38 mouse cellular contexts compared by ENCODE assay signal in the genomic region with DNA sequence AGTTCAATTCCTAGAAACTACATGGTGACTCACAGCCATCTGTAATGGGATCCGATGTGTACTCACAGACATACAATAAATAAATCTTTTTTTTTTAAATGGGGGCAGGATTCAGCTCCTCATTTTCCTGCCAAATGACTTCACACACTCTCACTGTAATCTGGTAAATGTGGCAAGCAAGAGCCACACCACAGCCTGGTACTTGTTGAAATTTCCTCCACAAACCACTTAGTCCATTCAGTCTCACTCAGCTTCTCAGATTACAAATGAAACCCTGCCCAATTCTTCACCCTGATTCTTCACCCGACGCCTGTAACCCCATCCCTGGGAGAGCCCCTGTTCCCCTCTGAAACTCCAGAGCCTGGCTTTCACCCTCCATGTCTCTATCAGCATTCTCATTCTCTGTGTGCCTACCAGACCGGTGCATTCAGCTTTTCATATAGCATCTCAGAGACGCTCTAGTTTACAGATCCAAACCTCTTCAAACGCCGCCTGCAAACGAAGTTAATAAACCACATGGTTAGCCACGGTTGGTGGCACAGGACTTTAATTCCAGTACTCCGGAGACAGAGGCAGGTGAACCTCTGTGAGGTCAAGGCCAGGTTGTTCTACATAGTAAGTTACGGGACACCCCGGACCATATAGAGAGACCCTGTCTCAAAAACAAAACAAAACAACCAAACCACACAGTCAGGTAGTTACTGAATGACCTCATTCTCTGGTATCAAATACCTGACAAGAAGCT. TPM values are rescaled to one million over a fixed set of nuclear protein-coding genes. Genes with fewer than 3 reads are reported as not detected.
DNase-seq lines count a peak whose midpoint lies in the region; ATAC-seq and TF ChIP-seq lines count a peak whose summit lies in the region.
"Had no signal": no experiment of that assay in that cellular context is flagged by ENCODE, and none has a peak within 500 bp of the region (broad histone marks: within the 10 kb centered on the region; RNA-seq: fewer than 3 reads in every experiment).

No protein-coding gene starts in this region.

- TF ChIP-seq EP300 in CH12.LX (IDR thresholded peaks at IDR 0.05; ENCODE audit: low read length), result no peak

- 0 out of 4 replicates have a peak, but pooled peaks cover 0 to 5% of the 10 kb centered on the region in 2 experiments for H3K4me1 ChIP-seq in CH12.LX (ENCODE audit: control insufficient read depth in 1 of 2, insufficient read depth in 2 of 2)
- H3K4me1 ChIP-seq in kidney, embryonic 16.5 days (ENCODE audit: insufficient read depth, low read length), result no peaks in the 10 kb centered on the region
- no peaks in the 10 kb centered on the region for H3K4me1 ChIP-seq in intestine, embryonic 16.5 days (ENCODE audit: control insufficient read depth, insufficient read depth, low read length)
- H3K4me1 ChIP-seq in midbrain, embryonic 16.5 days (ENCODE audit: control insufficient read depth, insufficient read depth, low read length), result no peaks in the 10 kb centered on the region
- H3K4me1 ChIP-seq: forebrain, embryonic 10.5 days; heart, embryonic 13.5 days; liver, embryonic 13.5 days; neural tube, embryonic 13.5 days; stomach, embryonic 15.5 days had no signal

- no peak overlapping the region for H3K4me3 ChIP-seq in CH12.LX (replicated peaks in 1 of 3; ENCODE audit: low read depth in 2 of 3, low read length in 2 of 3, poor library complexity in 1 of 3)
- H3K4me3 ChIP-seq in kidney, embryonic 16.5 days (ENCODE audit: low read length), result no peak overlapping the region
- H3K4me3 ChIP-seq in intestine, embryonic 16.5 days (ENCODE audit: low read length), result no peak overlapping the region
- no peak overlapping the region for H3K4me3 ChIP-seq in midbrain, embryonic 16.5 days (ENCODE audit: low read depth, low read length)
- H3K4me3 ChIP-seq: embryonic facial prominence, embryonic 10.5 days; forebrain, embryonic 10.5 days; heart, adult 2 months; heart, embryonic 13.5 days; left cerebral cortex, adult 2 months; liver, embryonic 13.5 days; myocyte; neural tube, embryonic 13.5 days; stomach, embryonic 15.5 days had no signal

- in situ Hi-C loops in CH12.LX (cut with MboI; ENCODE audit: low pct_ligation_motif_present, low pct_unique_long_range_greater_than_20kb, low sequenced_read_pairs), result no loop called here

- H3K27me3 ChIP-seq in CH12.LX (replicated peaks), result no peaks in the 10 kb centered on the region
- no peaks in the 10 kb centered on the region for H3K27me3 ChIP-seq in kidney, embryonic 16.5 days (ENCODE audit: insufficient read depth, low read length)
- no peaks in the 10 kb centered on the region for H3K27me3 ChIP-seq in intestine, embryonic 16.5 days (replicated peaks; ENCODE audit: control insufficient read depth, insufficient read depth, low read length)
- no peaks in the 10 kb centered on the region for H3K27me3 ChIP-seq in midbrain, embryonic 16.5 days (ENCODE audit: control insufficient read depth, insufficient read depth, low read depth, low read length)
- H3K27me3 ChIP-seq: heart, embryonic 13.5 days; liver, embryonic 13.5 days; neural tube, embryonic 13.5 days; stomach, embryonic 15.5 days had no signal

- H3K27ac ChIP-seq in CH12.LX (ENCODE audit: insufficient read depth, low read depth), result no peak overlapping the region
- peak overlapping the region; percentile 30; the same call in 1 of the 2 replicates for H3K27ac ChIP-seq in kidney, embryonic 16.5 days (ENCODE audit: low read length)
- H3K27ac ChIP-seq in intestine, embryonic 16.5 days (ENCODE audit: low read length), result no peak overlapping the region
- no peak overlapping the region for H3K27ac ChIP-seq in midbrain, embryonic 16.5 days (ENCODE audit: low read length)
- H3K27ac ChIP-seq: embryonic facial prominence, embryonic 10.5 days; forebrain, embryonic 10.5 days; heart, adult 2 months; heart, embryonic 13.5 days; hindbrain, postnatal 0 days; left cerebral cortex, adult 2 months; liver, embryonic 13.5 days; neural tube, embryonic 13.5 days; stomach, embryonic 15.5 days had no signal

- TF ChIP-seq CTCF in CH12.LX (conservative IDR thresholded peaks at IDR 0.05 in 1 of 2, IDR thresholded peaks at IDR 0.05 in 1 of 2; ENCODE audit: low read depth in 2 of 2, low read length in 2 of 2), result no peak

- no peak for DNase-seq in CH12.LX (ENCODE audit: extremely low read depth)
- DNase-seq in kidney, adult 18-20 months, result peak; percentile 72
- DNase-seq in kidney, postnatal 4 days, result peak; percentile 20 to 48
- DNase-seq in layer of hippocampus, adult 9-11 months, result no peak
- DNase-seq: cerebellum, adult 11 months; cerebellum, adult 9-11 months; gastrocnemius, postnatal 36 days; heart, adult 2 months; heart, postnatal 14 days; liver, embryonic 13.5 days; lung, adult 2 months; lung, postnatal 14 days; midbrain, embryonic 14.5 days; right cerebral cortex, postnatal 4 days; thymus, adult 2 months had no signal

- no peaks in the 10 kb centered on the region for H3K36me3 ChIP-seq in CH12.LX (replicated peaks in 1 of 2; ENCODE audit: control insufficient read depth in 1 of 2, insufficient read depth in 1 of 2, low read length in 1 of 2)
- H3K36me3 ChIP-seq in kidney, embryonic 16.5 days (ENCODE audit: insufficient read depth, low read length), result no peaks in the 10 kb centered on the region
- H3K36me3 ChIP-seq in intestine, embryonic 16.5 days (ENCODE audit: control insufficient read depth, insufficient read depth, low read length), result no peaks in the 10 kb centered on the region
- no peaks in the 10 kb centered on the region for H3K36me3 ChIP-seq in midbrain, embryonic 16.5 days (ENCODE audit: control insufficient read depth, insufficient read depth, low read length)
- H3K36me3 ChIP-seq: embryonic facial prominence, embryonic 10.5 days; forebrain, embryonic 10.5 days; heart, embryonic 13.5 days; liver, embryonic 13.5 days; neural tube, embryonic 13.5 days; stomach, embryonic 15.5 days had no signal

- 42% methylated on average over 12 of the region's 12 CpGs for WGBS in kidney, embryonic 16.5 days
- 75% methylated on average over 12 of the region's 12 CpGs for WGBS in intestine, embryonic 16.5 days
- 82% methylated on average over 12 of the region's 12 CpGs for WGBS in midbrain, embryonic 16.5 days

- H3K79me2 ChIP-seq in CH12.LX (replicated peaks; ENCODE audit: control insufficient read depth, extremely low read depth, insufficient read depth, poor library complexity, severe bottlenecking), result no peaks in the 10 kb centered on the region

- ATAC-seq in kidney, embryonic 16.5 days (ENCODE audit: low FRiP score, low TSS enrichment), result peak; percentile 81
- ATAC-seq in intestine, embryonic 16.5 days, result no peak
- no peak for ATAC-seq in midbrain, embryonic 16.5 days
- ATAC-seq: hindbrain, postnatal 0 days; intestine, postnatal 0 days had no signal

- TF ChIP-seq RAD21 in CH12.LX (IDR thresholded peaks at IDR 0.05; ENCODE audit: low read depth, low read length), result no peak

- dilution Hi-C loops in CH12.LX (cut with MboI; ENCODE audit: extremely low pct_ligation_motif_present, extremely low pct_unique_long_range_greater_than_20kb, low sequenced_read_pairs), result no loop called here

- no peak for TF ChIP-seq POLR2A in CH12.LX (IDR thresholded peaks at IDR 0.05; ENCODE audit: low read depth, low read length)

- peaks cover 2% of the 10 kb centered on the region for H3K9me3 ChIP-seq in CH12.LX (replicated peaks; ENCODE audit: low read length)
- peaks cover 5% of the 10 kb centered on the region for H3K9me3 ChIP-seq in kidney, embryonic 16.5 days (ENCODE audit: low read length)
- no peaks in the 10 kb centered on the region for H3K9me3 ChIP-seq in intestine, embryonic 16.5 days (ENCODE audit: control insufficient read depth, low read length)
- no peaks in the 10 kb centered on the region for H3K9me3 ChIP-seq in midbrain, embryonic 16.5 days (replicated peaks; ENCODE audit: control insufficient read depth, low read length, poor library complexity, severe bottlenecking)
- H3K9me3 ChIP-seq: liver, embryonic 13.5 days; stomach, embryonic 15.5 days had no signal

- peak overlapping the region; percentile 4; the same call in 1 of the 2 replicates for H3K4me2 ChIP-seq in CH12.LX (ENCODE audit: insufficient read depth, low read depth, poor library complexity, severe bottlenecking)
- no peak overlapping the region for H3K4me2 ChIP-seq in kidney, embryonic 16.5 days (replicated peaks; ENCODE audit: low read depth, low read length)
- H3K4me2 ChIP-seq in intestine, embryonic 16.5 days (ENCODE audit: low read depth, low read length), result no peak overlapping the region
- no peak overlapping the region for H3K4me2 ChIP-seq in midbrain, embryonic 16.5 days (ENCODE audit: low read length)
- H3K4me2 ChIP-seq: heart, embryonic 13.5 days; liver, embryonic 13.5 days; neural tube, embryonic 13.5 days; stomach, embryonic 15.5 days had no signal

- H3K9ac ChIP-seq in CH12.LX (ENCODE audit: insufficient read depth, low read depth), result no peak overlapping the region
- no peak overlapping the region for H3K9ac ChIP-seq in kidney, embryonic 16.5 days (replicated peaks; ENCODE audit: low read length)
- no peak overlapping the region for H3K9ac ChIP-seq in intestine, embryonic 16.5 days (ENCODE audit: low read depth, low read length)
- H3K9ac ChIP-seq in midbrain, embryonic 16.5 days (ENCODE audit: low read depth, low read length), result no peak overlapping the region
- H3K9ac ChIP-seq: heart, embryonic 13.5 days; liver, embryonic 13.5 days; neural tube, embryonic 13.5 days; stomach, embryonic 15.5 days had no signal

TF ChIP-seq in CH12.LX, 34 proteins besides CTCF, POLR2A, EP300 and RAD21 (continues in another document):
- no peak for TF ChIP-seq E2F4 (IDR thresholded peaks at IDR 0.05; ENCODE audit: insufficient replicate concordance, low read depth, low read length)
- TF ChIP-seq ZC3H11A (IDR thresholded peaks at IDR 0.05; ENCODE audit: low read depth, low read length), result no peak
- TF ChIP-seq BHLHE40 (IDR thresholded peaks at IDR 0.05; ENCODE audit: low read depth, low read length), result no peak
- TF ChIP-seq HCFC1 (IDR thresholded peaks at IDR 0.05; ENCODE audit: low read depth, low read length), result no peak
- no peak for TF ChIP-seq TCF12 (IDR thresholded peaks at IDR 0.05; ENCODE audit: low read depth, low read length)

RNA-seq across cellular contexts. Expression of gene Msh6, which starts 17.6 kb away (rescaled TPM):
- total RNA-seq in CH12.LX (2012; rRNA removed), result 79.3 and 84.7 TPM in 2 replicates
- 72.9 and 76.5 TPM in 2 replicates for total RNA-seq in CH12.LX (2014; rRNA removed)
- polyA plus RNA-seq in CH12.LX (2012; ENCODE audit: insufficient read length, low read depth), result 79.0 and 79.5 TPM in 2 replicates
- polyA plus RNA-seq in kidney, embryonic 16.5 days (2015; fragmentation: Nextera tagmentation; extraction: Ambion mirVana), result 59.4 and 61.9 TPM in 2 replicates
- polyA plus RNA-seq in intestine, embryonic 16.5 days (2015; fragmentation: Nextera tagmentation; extraction: Ambion mirVana), result 30.1 and 30.2 TPM in 2 replicates
- 28.0 and 28.6 TPM in 2 replicates for polyA plus RNA-seq in midbrain, embryonic 16.5 days (2015; fragmentation: Nextera tagmentation; extraction: Ambion mirVana)

RNA-seq across cellular contexts. Expression of gene Rpl36-ps4, which starts 36.5 kb away (rescaled TPM):
- not detected in 2 replicates for total RNA-seq in CH12.LX (2012; rRNA removed)
- total RNA-seq in CH12.LX (2014; rRNA removed), result not detected in 2 replicates
- not detected in 2 replicates for polyA plus RNA-seq in CH12.LX (2012; ENCODE audit: insufficient read length, low read depth)
- not detected in 2 replicates for polyA plus RNA-seq in kidney, embryonic 16.5 days (2015; fragmentation: Nextera tagmentation; extraction: Ambion mirVana)
- polyA plus RNA-seq in intestine, embryonic 16.5 days (2015; fragmentation: Nextera tagmentation; extraction: Ambion mirVana), result not detected in 2 replicates
- polyA plus RNA-seq in midbrain, embryonic 16.5 days (2015; fragmentation: Nextera tagmentation; extraction: Ambion mirVana), result not detected in 2 replicates
- total RNA-seq: adrenal gland, adult 18-20 months; adrenal gland, postnatal 4 days; common myeloid progenitor, adult 5-6 weeks; gastrocnemius, adult 18-20 months; gastrocnemius, postnatal 36 days; heart, adult 2 months; heart, postnatal 14 days; hindbrain, postnatal 0 days; layer of hippocampus, postnatal 10 days; left cerebral cortex, adult 2 months; left cerebral cortex, postnatal 36 days; megakaryocyte progenitor cell, adult 5-6 weeks had no signal
- polyA plus RNA-seq: C2C12; embryonic facial prominence, embryonic 10.5 days; forebrain, embryonic 10.5 days; heart, adult 2 months; heart, embryonic 13.5 days; hindbrain, embryonic 11.5 days; hindbrain, postnatal 0 days; intestine, postnatal 0 days; limb, embryonic 14.5 days; liver, embryonic 13.5 days; lung, adult 2 months; midbrain, embryonic 14.5 days; myocyte; neural tube, embryonic 13.5 days; stomach, embryonic 15.5 days; thymus, adult 2 months; urinary bladder, adult 2 months had no signal

Comparison
In these comparisons a context has a peak if more than half of its experiments do, and no peak if none do; other contexts are left out.
1. DNase-seq: peak in kidney, adult 18-20 months (single experiment) and kidney, postnatal 4 days (2 of 2); none in CH12.LX (single experiment) and layer of hippocampus, adult 9-11 months (single experiment).